Comparison of ENCODE assay signal across 17 mouse cellular contexts in genomic region chr16:21825612-21826031, GRCm38 (mm10). TPM values are rescaled to one million over a fixed set of nuclear protein-coding genes. Genes with fewer than 3 reads are reported as not detected.
A peak's percentile ranks its signal among the peaks of the same experiment; 100 is the strongest.
DNase-seq lines count a peak whose midpoint lies in the region; ATAC-seq lines count a peak whose summit lies in the region.
"Had no signal": no experiment of that assay in that cellular context is flagged by ENCODE, and none has a peak within 500 bp of the region (broad histone marks: within the 10 kb centered on the region; RNA-seq: fewer than 3 reads in every experiment).

No protein-coding gene starts in this region.

- peaks cover 2% of the 10 kb centered on the region; the same call in 1 of the 2 replicates for H3K4me1 ChIP-seq in liver, embryonic 13.5 days (replicated peaks)
- H3K4me1 ChIP-seq in stomach, embryonic 16.5 days (ENCODE audit: control insufficient read depth, insufficient read depth, low read length), result peaks cover 3% of the 10 kb centered on the region; the same call in 1 of the 2 replicates
- no peaks in the 10 kb centered on the region; the same call in 1 of the 2 replicates for H3K4me1 ChIP-seq in forebrain, embryonic 11.5 days (replicated peaks; ENCODE audit: control insufficient read depth, insufficient read depth, low read length)
- peaks cover 4% of the 10 kb centered on the region for H3K4me1 ChIP-seq in embryonic facial prominence, embryonic 10.5 days
- H3K4me1 ChIP-seq: forebrain, embryonic 12.5 days; hindbrain, embryonic 12.5 days had no signal

- H3K4me3 ChIP-seq in liver, embryonic 13.5 days (replicated peaks), result no peak overlapping the region
- H3K4me3 ChIP-seq in stomach, embryonic 16.5 days (replicated peaks; ENCODE audit: low read length), result no peak overlapping the region
- H3K4me3 ChIP-seq in forebrain, embryonic 11.5 days (ENCODE audit: low read depth, low read length), result no peak overlapping the region
- H3K4me3 ChIP-seq in embryonic facial prominence, embryonic 10.5 days, result no peak overlapping the region
- H3K4me3 ChIP-seq: embryonic facial prominence, embryonic 12.5 days; forebrain, embryonic 12.5 days; heart, embryonic 13.5 days; hindbrain, embryonic 12.5 days; megakaryocyte, embryonic 14.5 days had no signal

- H3K4me2 ChIP-seq in liver, embryonic 13.5 days, result no peak overlapping the region
- H3K4me2 ChIP-seq in stomach, embryonic 16.5 days (ENCODE audit: low read depth, low read length), result no peak overlapping the region
- no peak overlapping the region for H3K4me2 ChIP-seq in forebrain, embryonic 11.5 days (ENCODE audit: low read depth, low read length, severe bottlenecking)
- H3K4me2 ChIP-seq: embryonic facial prominence, embryonic 12.5 days; forebrain, embryonic 12.5 days; heart, embryonic 13.5 days; hindbrain, embryonic 12.5 days had no signal

- no peaks in the 10 kb centered on the region for H3K36me3 ChIP-seq in liver, embryonic 13.5 days
- H3K36me3 ChIP-seq in stomach, embryonic 16.5 days (ENCODE audit: control insufficient read depth, insufficient read depth, low read length), result no peaks in the 10 kb centered on the region
- H3K36me3 ChIP-seq in forebrain, embryonic 11.5 days (ENCODE audit: control insufficient read depth, insufficient read depth, low read length), result no peaks in the 10 kb centered on the region
- no peaks in the 10 kb centered on the region for H3K36me3 ChIP-seq in embryonic facial prominence, embryonic 10.5 days (replicated peaks)
- H3K36me3 ChIP-seq: embryonic facial prominence, embryonic 12.5 days; forebrain, embryonic 12.5 days; heart, embryonic 13.5 days; hindbrain, embryonic 12.5 days had no signal

- H3K27me3 ChIP-seq in liver, embryonic 13.5 days, result no peaks in the 10 kb centered on the region
- H3K27me3 ChIP-seq in stomach, embryonic 16.5 days (ENCODE audit: control insufficient read depth, insufficient read depth, low read length), result no peaks in the 10 kb centered on the region
- no peaks in the 10 kb centered on the region for H3K27me3 ChIP-seq in forebrain, embryonic 11.5 days (ENCODE audit: control insufficient read depth, insufficient read depth, low read length)
- H3K27me3 ChIP-seq in embryonic facial prominence, embryonic 10.5 days (replicated peaks; ENCODE audit: low read depth, poor library complexity, severe bottlenecking), result no peaks in the 10 kb centered on the region
- H3K27me3 ChIP-seq: embryonic facial prominence, embryonic 12.5 days; forebrain, embryonic 12.5 days; heart, embryonic 13.5 days; hindbrain, embryonic 12.5 days had no signal

- DNase-seq in lung, adult 18-20 months, result peak; percentile 26 to 57
- DNase-seq in lung, postnatal 14 days, result no peak
- DNase-seq in kidney, adult 9 months, result peak; percentile 92
- no peak for DNase-seq in liver, embryonic 13.5 days
- DNase-seq in forebrain, embryonic 11.5 days (ENCODE audit: low spot score), result no peak
- no peak for DNase-seq in embryonic facial prominence, embryonic 10.5 days (ENCODE audit: low spot score)
- no peak for DNase-seq in adipocyte (ENCODE audit: low spot score)
- DNase-seq: cerebellum, adult 9-11 months; gastrocnemius, postnatal 14 days; right cerebral cortex, postnatal 25 days; thymus, postnatal 36 days had no signal

- no peaks in the 10 kb centered on the region for H3K9me3 ChIP-seq in liver, embryonic 13.5 days (replicated peaks)
- H3K9me3 ChIP-seq in stomach, embryonic 16.5 days (replicated peaks; ENCODE audit: control insufficient read depth, low read length), result no peaks in the 10 kb centered on the region
- no peaks in the 10 kb centered on the region for H3K9me3 ChIP-seq in forebrain, embryonic 11.5 days (ENCODE audit: control insufficient read depth, low read length)
- H3K9me3 ChIP-seq in embryonic facial prominence, embryonic 10.5 days, result no peaks in the 10 kb centered on the region
- H3K9me3 ChIP-seq: embryonic facial prominence, embryonic 12.5 days; forebrain, embryonic 12.5 days; heart, embryonic 13.5 days; hindbrain, embryonic 12.5 days; megakaryocyte, embryonic 14.5 days had no signal

- no peak overlapping the region for H3K27ac ChIP-seq in liver, embryonic 13.5 days
- peak overlapping the region; percentile 14; the same call in 1 of the 2 replicates for H3K27ac ChIP-seq in stomach, embryonic 16.5 days (ENCODE audit: low read length)
- no peak overlapping the region for H3K27ac ChIP-seq in forebrain, embryonic 11.5 days (ENCODE audit: low read depth, low read length)
- no peak overlapping the region for H3K27ac ChIP-seq in embryonic facial prominence, embryonic 10.5 days (replicated peaks)
- H3K27ac ChIP-seq: embryonic facial prominence, embryonic 12.5 days; forebrain, embryonic 12.5 days; heart, embryonic 13.5 days; hindbrain, embryonic 12.5 days had no signal

- no peak overlapping the region for H3K9ac ChIP-seq in liver, embryonic 13.5 days
- H3K9ac ChIP-seq in stomach, embryonic 16.5 days (ENCODE audit: low read length), result no peak overlapping the region
- no peak overlapping the region for H3K9ac ChIP-seq in forebrain, embryonic 11.5 days (ENCODE audit: low read length)
- H3K9ac ChIP-seq: embryonic facial prominence, embryonic 12.5 days; forebrain, embryonic 12.5 days; heart, embryonic 13.5 days; hindbrain, embryonic 12.5 days had no signal

- 58% methylated on average over 9 of the region's 9 CpGs for WGBS in liver, embryonic 13.5 days (ENCODE audit: insufficient replicate concordance)
- WGBS in stomach, embryonic 16.5 days, result 57% methylated on average over 9 of the region's 9 CpGs
- WGBS in forebrain, embryonic 11.5 days, result 77% methylated on average over 9 of the region's 9 CpGs
- WGBS in embryonic facial prominence, embryonic 10.5 days, result 70% methylated on average over 9 of the region's 9 CpGs

- ATAC-seq in liver, embryonic 13.5 days (ENCODE audit: low read depth), result peak; percentile 18; the same call in 1 of the 2 replicates
- ATAC-seq in stomach, embryonic 16.5 days (ENCODE audit: insufficient read depth, low FRiP score), result peak; percentile 81
- no peak for ATAC-seq in forebrain, embryonic 11.5 days (replicated peaks; ENCODE audit: low FRiP score)

RNA-seq across cellular contexts. Expression of gene Map3k13, which starts 31.5 kb away (rescaled TPM):
- polyA plus RNA-seq in liver, embryonic 13.5 days (2015; fragmentation: Nextera tagmentation; extraction: Ambion mirVana), result 0.35 TPM in 2 replicates
- polyA plus RNA-seq in stomach, embryonic 16.5 days (2015; fragmentation: Nextera tagmentation; extraction: Ambion mirVana), result 1.2 and 1.3 TPM in 2 replicates
- polyA plus RNA-seq in forebrain, embryonic 11.5 days (2014; fragmentation: Nextera tagmentation; extraction: Ambion mirVana), result 3.5 TPM in 2 replicates
- polyA plus RNA-seq in embryonic facial prominence, embryonic 10.5 days (2016; fragmentation: Nextera tagmentation; extraction: Ambion mirVana), result 1.9 and 2.1 TPM in 2 replicates

RNA-seq across cellular contexts. Expression of gene Ehhadh, which starts 38.0 kb away (rescaled TPM):
- 5.9 and 6.4 TPM in 2 replicates for polyA plus RNA-seq in liver, embryonic 13.5 days (2015; fragmentation: Nextera tagmentation; extraction: Ambion mirVana)
- 5.7 and 6.4 TPM in 2 replicates for polyA plus RNA-seq in stomach, embryonic 16.5 days (2015; fragmentation: Nextera tagmentation; extraction: Ambion mirVana)
- 1.5 and 2.1 TPM in 2 replicates for polyA plus RNA-seq in forebrain, embryonic 11.5 days (2014; fragmentation: Nextera tagmentation; extraction: Ambion mirVana)
- 1.8 and 2.1 TPM in 2 replicates for polyA plus RNA-seq in embryonic facial prominence, embryonic 10.5 days (2016; fragmentation: Nextera tagmentation; extraction: Ambion mirVana)

Comparison
In these comparisons a context has a peak if more than half of its experiments do, and no peak if none do; other contexts are left out.
1. DNase-seq: peak in lung, adult 18-20 months (2 of 2) and kidney, adult 9 months (single experiment); none in lung, postnatal 14 days (single experiment), liver, embryonic 13.5 days (single experiment), forebrain, embryonic 11.5 days (single experiment), embryonic facial prominence, embryonic 10.5 days (single experiment) and adipocyte (single experiment).